Mouse (Mus musculus): ENCODE data around the gene Sytl3. TPM values are rescaled to one million over a fixed set of nuclear protein-coding genes. Genes with fewer than 3 reads are reported as not detected.

Gene Sytl3
- polyA plus RNA-seq, 1 experiment from 2014 or later, result 0.21 TPM

GRCm38 (mm10) chr17:6755873-6756272 is 97.0 kb downstream of the Sytl3 start:
- no peaks in the 10 kb centered on the region for H3K27me3 ChIP-seq (ENCODE audit: insufficient read depth, low read length)
- peaks cover 66% of the 10 kb centered on the region for H3K36me3 ChIP-seq (replicated peaks; ENCODE audit: insufficient read depth, low read length)
- H3K9me3 ChIP-seq (ENCODE audit: low read length), result no peaks in the 10 kb centered on the region
- no peak for DNase-seq
- ATAC-seq, result no peak
- H3K4me2 ChIP-seq (ENCODE audit: low read depth, low read length), result no peak overlapping the region
- H3K27ac ChIP-seq (ENCODE audit: low read depth), result no peak overlapping the region
- WGBS (ENCODE audit: insufficient replicate concordance), result 78% methylated on average over 8 of the region's 8 CpGs
- no peaks in the 10 kb centered on the region for H3K4me1 ChIP-seq (ENCODE audit: insufficient read depth)
- H3K4me3 ChIP-seq (ENCODE audit: low read depth, low read length), result no peak overlapping the region
- no peak overlapping the region for H3K9ac ChIP-seq (replicated peaks)
- TF ChIP-seq EP300 (IDR thresholded peaks at IDR 0.05; ENCODE audit: low read depth) (no peak), CTCF (IDR thresholded peaks at IDR 0.05; ENCODE audit: low read depth) (no peak)

DNA sequence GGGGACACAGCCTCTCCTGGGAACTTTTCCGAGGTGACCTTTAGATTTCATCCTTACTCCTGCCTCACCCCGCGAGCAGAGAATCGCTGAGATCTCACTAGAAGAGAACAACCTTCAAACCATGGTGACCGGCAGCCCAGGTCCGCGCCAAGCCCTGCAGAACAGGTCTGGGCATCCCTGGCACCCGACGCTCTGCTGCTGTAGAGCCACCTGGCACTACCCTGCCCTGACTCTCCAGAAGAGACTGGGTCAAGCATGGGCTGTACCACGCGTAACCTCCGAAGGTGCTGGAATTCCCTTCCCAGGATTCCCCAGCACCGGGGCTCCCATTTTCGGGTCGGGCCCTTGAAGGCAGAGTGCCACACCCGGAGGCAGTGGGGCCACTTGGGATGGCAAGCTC is 99.0 kb downstream of the Sytl3 start:
- no peak overlapping the region for H3K4me3 ChIP-seq (ENCODE audit: low read depth, low read length)
- H3K27ac ChIP-seq (ENCODE audit: low read depth), result no peak overlapping the region
- ATAC-seq (no peak), DNase-seq (no peak)
- H3K4me2 ChIP-seq (ENCODE audit: low read depth, low read length), result no peak overlapping the region
- TF ChIP-seq CTCF (IDR thresholded peaks at IDR 0.05; ENCODE audit: low read depth) (no peak), EP300 (IDR thresholded peaks at IDR 0.05; ENCODE audit: low read depth) (no peak)
- no peaks in the 10 kb centered on the region for H3K27me3 ChIP-seq (ENCODE audit: insufficient read depth, low read length)
- peaks cover 46% of the 10 kb centered on the region for H3K36me3 ChIP-seq (replicated peaks; ENCODE audit: insufficient read depth, low read length)
- H3K9me3 ChIP-seq (ENCODE audit: low read length), result no peaks in the 10 kb centered on the region
- 92% methylated on average over 16 of the region's 16 CpGs for WGBS (ENCODE audit: insufficient replicate concordance)
- 0 out of 2 replicates have a peak, but pooled peaks cover 5% of the 10 kb centered on the region for H3K4me1 ChIP-seq (ENCODE audit: insufficient read depth)
- H3K9ac ChIP-seq (replicated peaks), result no peak overlapping the region

DNA sequence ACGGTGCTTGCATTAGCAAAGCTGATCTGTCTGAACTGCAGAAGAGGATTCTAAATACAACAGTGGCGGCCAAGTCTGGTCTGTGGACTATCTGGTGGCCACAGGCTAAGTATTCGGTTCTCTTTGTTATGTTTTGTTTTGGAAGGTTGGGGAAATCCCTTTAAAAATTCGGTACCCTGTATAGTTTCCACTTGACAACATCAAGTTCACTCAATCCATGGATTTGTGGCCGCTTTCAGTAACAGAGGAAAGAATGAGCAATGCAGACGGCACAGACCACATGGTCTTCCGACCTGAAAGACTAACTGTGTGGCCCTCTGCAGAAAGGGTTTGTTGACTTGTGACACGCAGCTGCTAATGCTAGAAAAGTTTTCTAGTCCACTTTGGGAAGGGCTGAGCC is 100.0 kb downstream of the Sytl3 start:
- 89% methylated on average over 8 of the region's 8 CpGs for WGBS (ENCODE audit: insufficient replicate concordance)
- ATAC-seq, result no peak
- DNase-seq, result no peak
- Histone ChIP-seq H3K9ac (replicated peaks) (no peak overlapping the region), H3K4me1 (ENCODE audit: insufficient read depth) (0 out of 2 replicates have a peak, but pooled peaks cover 5% of the 10 kb centered on the region), H3K27ac (ENCODE audit: low read depth) (no peak overlapping the region), H3K4me3 (ENCODE audit: low read depth, low read length) (no peak overlapping the region), H3K27me3 (ENCODE audit: insufficient read depth, low read length) (no peaks in the 10 kb centered on the region), H3K36me3 (replicated peaks; ENCODE audit: insufficient read depth, low read length) (peaks cover 37% of the 10 kb centered on the region), H3K9me3 (ENCODE audit: low read length) (no peaks in the 10 kb centered on the region), H3K4me2 (ENCODE audit: low read depth, low read length) (no peak overlapping the region)
- TF ChIP-seq CTCF (IDR thresholded peaks at IDR 0.05; ENCODE audit: low read depth) (no peak), EP300 (IDR thresholded peaks at IDR 0.05; ENCODE audit: low read depth) (no peak)

DNA sequence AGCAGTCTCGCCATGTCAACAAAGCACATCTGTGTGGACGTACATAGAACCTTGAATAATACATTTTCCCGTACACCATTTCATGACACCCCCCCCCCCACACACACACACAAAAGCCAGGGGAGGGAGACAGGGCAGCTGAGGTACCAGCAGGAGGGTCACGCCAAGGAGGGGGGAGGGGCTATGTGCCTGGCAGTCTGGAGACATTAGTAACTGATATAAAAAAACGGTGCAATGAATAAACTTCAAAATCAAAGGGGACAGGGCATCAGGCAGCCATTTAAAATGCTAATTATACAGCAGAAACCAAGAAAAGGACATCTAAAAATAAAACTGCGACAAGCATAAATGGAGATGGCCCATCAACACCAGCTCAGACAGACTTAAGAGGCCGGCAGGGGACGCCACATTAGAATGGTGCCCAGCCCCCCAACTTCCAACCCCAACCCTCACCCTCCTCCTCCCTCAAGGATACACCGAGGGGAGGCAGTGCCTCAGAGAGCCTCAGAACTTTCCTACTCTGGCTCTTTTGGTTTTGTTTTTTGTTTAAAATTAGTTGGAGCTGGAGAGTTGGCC is 100.9 kb downstream of the Sytl3 start:
- 76% methylated on average over 9 of the region's 9 CpGs for WGBS (ENCODE audit: insufficient replicate concordance)
- H3K4me1 ChIP-seq (ENCODE audit: insufficient read depth), result 0 out of 2 replicates have a peak, but pooled peaks cover 8% of the 10 kb centered on the region
- H3K4me3 ChIP-seq (ENCODE audit: low read depth, low read length), result no peak overlapping the region
- DNase-seq (no peak), ATAC-seq (no peak)
- no peak overlapping the region for H3K4me2 ChIP-seq (ENCODE audit: low read depth, low read length)
- TF ChIP-seq EP300 (IDR thresholded peaks at IDR 0.05; ENCODE audit: low read depth) (no peak), CTCF (IDR thresholded peaks at IDR 0.05; ENCODE audit: low read depth) (no peak)
- no peak overlapping the region for H3K9ac ChIP-seq (replicated peaks)
- H3K27ac ChIP-seq (ENCODE audit: low read depth), result no peak overlapping the region
- H3K36me3 ChIP-seq (replicated peaks; ENCODE audit: insufficient read depth, low read length), result peaks cover 27% of the 10 kb centered on the region
- H3K27me3 ChIP-seq (ENCODE audit: insufficient read depth, low read length), result no peaks in the 10 kb centered on the region
- H3K9me3 ChIP-seq (ENCODE audit: low read length), result no peaks in the 10 kb centered on the region

DNA sequence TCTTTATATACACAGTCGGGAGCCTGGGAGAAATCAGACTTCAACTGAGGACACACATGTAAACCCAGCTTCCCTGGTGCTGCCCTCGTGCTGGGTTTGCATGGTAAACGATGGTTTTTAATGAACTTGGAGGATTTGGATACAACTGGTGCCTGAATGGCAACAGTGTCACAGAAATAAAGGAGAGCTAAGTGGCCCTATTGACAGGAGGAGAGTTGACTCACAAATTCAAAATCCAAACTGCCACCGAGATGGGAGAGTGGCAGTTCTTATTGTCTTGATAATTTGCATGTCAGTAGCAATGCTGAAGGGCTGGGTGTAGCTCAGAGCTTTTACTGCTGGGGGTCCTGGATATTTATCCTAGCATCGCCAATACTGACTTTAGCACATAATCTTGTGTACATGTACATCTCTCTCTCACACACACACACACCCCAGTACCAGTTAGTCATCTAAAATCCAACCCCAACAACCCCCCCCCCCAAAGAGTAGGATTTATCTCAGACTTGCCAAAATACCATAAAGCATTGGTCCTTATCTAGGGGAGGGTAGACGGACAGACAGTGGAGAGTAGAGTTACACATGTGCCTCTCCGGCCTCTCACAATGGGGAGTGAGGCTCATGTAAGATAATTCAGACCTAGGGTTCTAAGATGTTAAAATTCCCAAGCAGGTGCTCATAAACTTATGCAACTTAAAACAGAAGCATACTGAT is 104.8 kb downstream of the Sytl3 start:
- H3K4me2 ChIP-seq (ENCODE audit: low read depth, low read length), result no peak overlapping the region
- no peak for ATAC-seq

DNA sequence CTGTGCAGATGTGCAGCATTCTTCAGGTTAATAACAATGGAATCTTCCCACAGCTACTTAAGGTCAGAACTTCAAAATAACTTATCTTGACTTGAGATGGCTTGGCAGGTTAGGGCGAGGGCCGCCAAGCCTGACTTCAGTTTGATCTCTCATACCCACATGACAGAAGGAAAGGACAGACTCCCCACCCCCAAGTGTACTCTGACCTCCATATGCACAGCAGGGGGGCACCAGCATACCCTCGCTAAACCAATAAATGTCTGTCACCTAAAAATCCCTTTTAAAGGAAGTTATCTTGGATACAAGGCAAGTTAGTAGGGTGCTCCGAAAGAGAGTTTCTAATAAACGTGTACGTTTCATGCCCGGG is 105.3 kb downstream of the Sytl3 start:
- Histone ChIP-seq H3K9me3 (ENCODE audit: low read length) (no peaks in the 10 kb centered on the region), H3K4me3 (ENCODE audit: low read depth, low read length) (no peak overlapping the region), H3K27me3 (ENCODE audit: insufficient read depth, low read length) (no peaks in the 10 kb centered on the region), H3K36me3 (replicated peaks; ENCODE audit: insufficient read depth, low read length) (no peaks in the 10 kb centered on the region), H3K4me1 (ENCODE audit: insufficient read depth) (peaks cover 23% of the 10 kb centered on the region), H3K4me2 (ENCODE audit: low read depth, low read length) (no peak overlapping the region), H3K27ac (ENCODE audit: low read depth) (no peak overlapping the region), H3K9ac (replicated peaks) (no peak overlapping the region)
- ATAC-seq (no peak), DNase-seq (no peak)
- TF ChIP-seq EP300 (IDR thresholded peaks at IDR 0.05; ENCODE audit: low read depth) (no peak), CTCF (IDR thresholded peaks at IDR 0.05; ENCODE audit: low read depth) (no peak)
- 68% methylated on average over 7 of the region's 7 CpGs for WGBS (ENCODE audit: insufficient replicate concordance)

More for the DNA sequence above, 104.8 kb downstream of the Sytl3 start:
- TF ChIP-seq CTCF (IDR thresholded peaks at IDR 0.05; ENCODE audit: low read depth), result no peak
- TF ChIP-seq EP300 (IDR thresholded peaks at IDR 0.05; ENCODE audit: low read depth), result no peak
- DNase-seq, result no peak
- Histone ChIP-seq H3K27ac (ENCODE audit: low read depth) (no peak overlapping the region), H3K9ac (replicated peaks) (no peak overlapping the region), H3K36me3 (replicated peaks; ENCODE audit: insufficient read depth, low read length) (no peaks in the 10 kb centered on the region), H3K4me3 (ENCODE audit: low read depth, low read length) (no peak overlapping the region), H3K4me1 (ENCODE audit: insufficient read depth) (peaks cover 23% of the 10 kb centered on the region), H3K9me3 (ENCODE audit: low read length) (no peaks in the 10 kb centered on the region), H3K27me3 (ENCODE audit: insufficient read depth, low read length) (no peaks in the 10 kb centered on the region)
- 56% methylated on average over 7 of the region's 7 CpGs for WGBS (ENCODE audit: insufficient replicate concordance)
